Mouse (Mus musculus): Measurements from ENCODE around the gene Spock3.

GRCm38 (mm10) chr8:62951173-62952134 is 645 bp downstream of the Spock3 start:
- no peak for TF ChIP-seq POLR2A (IDR thresholded peaks at IDR 0.05; ENCODE audit: insufficient read length, low read depth)
- no peak for TF ChIP-seq TCF12 (IDR thresholded peaks at IDR 0.05; ENCODE audit: insufficient read depth, poor library complexity, severe bottlenecking)
- no peak for TF ChIP-seq CEBPB (IDR thresholded peaks at IDR 0.05; ENCODE audit: insufficient read depth, poor library complexity, severe bottlenecking)
- no peak for TF ChIP-seq USF1 (IDR thresholded peaks at IDR 0.05; ENCODE audit: low read depth)
